Mouse (Mus musculus) limb, embryonic 14.5 days (tissue): ENCODE measurements around the gene Gmds. TPM values are rescaled to one million over a fixed set of nuclear protein-coding genes. Genes with fewer than 3 reads are reported as not detected.

Experiments
- ATAC-seq: fragments of 200-750 bp; cut with Nextera tagmentation; 2 replicates; pipeline ENCODE4 v1.8.0; 2017; ENCODE audit warnings: low read depth, moderate number of reproducible peaks, moderate TSS enrichment; ENCODE audit not compliant: low FRiP score
- DNase-seq: peaks from one replicate; pipeline ENCODE4 v3.0.0-alpha.2; 2015; ENCODE audit warnings: low spot score
- H3K27ac ChIP-seq: fragments of 300-500 bp; sonication (generic); replicated peaks from 2 replicates; pipeline ENCODE4 v1.5.1; 2014; ENCODE audit warnings: low read depth, mild to moderate bottlenecking, low read length, moderate library complexity, mixed read lengths
- H3K27me3 ChIP-seq: fragments of 300-500 bp; sonication (generic); 2 replicates; pipeline ENCODE4 v1.6.1; 2014; ENCODE audit warnings: low read length, mixed read lengths; ENCODE audit not compliant: control insufficient read depth, insufficient read depth
- H3K36me3 ChIP-seq: fragments of 300-500 bp; sonication (generic); 2 replicates; pipeline ENCODE4 v1.6.1; 2014; ENCODE audit warnings: mild to moderate bottlenecking, low read length, moderate library complexity, mixed read lengths; ENCODE audit not compliant: control insufficient read depth, insufficient read depth
- H3K4me1 ChIP-seq: fragments of 300-500 bp; sonication (generic); 2 replicates; pipeline ENCODE4 v1.6.1; 2014; ENCODE audit warnings: antibody characterized with exemption, low read length, mixed read lengths; ENCODE audit not compliant: control insufficient read depth, insufficient read depth
- H3K4me2 ChIP-seq: fragments of 300-500 bp; sonication (generic); replicated peaks from 2 replicates; pipeline ENCODE4 v1.6.1; 2014; ENCODE audit warnings: low read depth, mild to moderate bottlenecking, low read length, moderate library complexity; ENCODE audit not compliant: severe bottlenecking
- H3K4me3 ChIP-seq: fragments of 300-500 bp; sonication (generic); replicated peaks from 2 replicates; pipeline ENCODE4 v1.5.1; 2014; ENCODE audit warnings: low read length
- H3K9ac ChIP-seq: fragments of 300-500 bp; sonication (generic); 2 replicates; pipeline ENCODE4 v1.6.1; 2014; ENCODE audit warnings: mild to moderate bottlenecking, low read depth, low read length, moderate library complexity; ENCODE audit not compliant: severe bottlenecking
- H3K9me3 ChIP-seq: fragments of 300-500 bp; sonication (generic); 2 replicates; pipeline ENCODE4 v1.6.1; 2016; ENCODE audit warnings: low read length; ENCODE audit not compliant: control insufficient read depth
- POLR2A ChIP-seq: fragments of 200-500 bp; IDR thresholded peaks from 2 replicates; pipeline ENCODE4 v1.8.0; 2012; ENCODE audit warnings: inconsistent platforms, mild to moderate bottlenecking, moderate library complexity, borderline replicate concordance; ENCODE audit not compliant: insufficient read depth, insufficient read length; ENCODE audit errors: extremely low read depth
- WGBS: fragments of 180-500 bp; shearing (Covaris S2); extraction: QIAGEN DNeasy Blood & Tissue Kit; methylation state at CpG from one replicate; pipeline ENCODE4 v1.1.7; 2014; 5-methylcytosine and 5-hydroxymethylcytosine counted together
- polyA plus RNA-seq, 2 experiments: library from polyadenylated mRNA; depleted of rRNA in 1 of 2; stranded (reverse) in 1 of 2; unstranded in 1 of 2; fragments of >200 nt; fragmentation: Nextera tagmentation in 1 of 2; extraction: Ambion mirVana in 1 of 2; gene quantifications; 2 replicates each; pipeline versions ENCODE4 v1.2.1 to v1.2.3; 2012 to 2014

Gene Gmds
- polyA plus RNA-seq (2012; rRNA removed) (23.9 and 31.6 TPM in 2 replicates), polyA plus RNA-seq (2014; fragmentation: Nextera tagmentation; extraction: Ambion mirVana) (39.9 and 44.2 TPM in 2 replicates)

DNA sequence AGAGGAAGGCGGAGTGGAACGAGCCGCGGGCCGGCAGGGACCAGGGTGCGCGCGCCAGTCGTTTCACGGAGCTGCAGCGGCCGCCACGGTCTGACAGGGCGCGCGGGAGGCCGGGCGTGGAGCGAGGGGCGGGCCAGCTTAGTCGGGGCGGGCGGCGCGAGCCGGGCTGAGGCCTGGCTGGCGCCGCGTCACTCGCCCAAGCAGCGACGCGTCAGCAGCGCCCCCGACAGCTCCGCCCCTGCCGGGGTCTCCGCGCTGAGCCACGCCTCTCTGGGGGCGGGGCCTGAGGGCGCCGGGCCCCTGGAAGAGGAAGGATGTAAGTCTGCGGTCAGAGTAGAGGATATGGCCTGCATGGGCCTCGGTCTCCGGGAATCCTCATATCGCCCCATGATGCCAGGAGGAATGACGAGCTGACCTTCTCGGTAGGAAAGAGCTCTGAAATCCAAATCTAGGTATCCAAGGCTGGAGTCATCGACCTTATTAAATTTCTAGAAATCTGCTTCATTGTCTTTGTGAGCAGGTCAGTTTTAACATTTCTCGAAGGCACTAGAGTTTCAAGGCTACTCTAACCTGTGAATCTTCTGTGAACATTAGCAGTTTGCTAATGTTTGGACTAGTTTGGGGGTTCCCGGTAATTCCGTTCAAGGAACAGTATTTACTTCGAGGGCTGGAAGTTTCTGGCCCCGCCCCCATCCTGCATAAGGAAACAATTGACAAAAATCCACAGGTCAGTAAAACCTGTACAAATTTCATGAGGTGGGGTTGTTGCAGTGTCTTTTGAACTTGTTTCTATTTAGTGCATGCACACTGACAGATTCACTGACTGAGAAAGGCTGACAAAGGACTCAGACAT lies at the start of gene Gmds:
TSS of gene Gmds (minus strand) at position 228 of the 853 bp plus-strand sequence.
- WGBS: 2% methylated on average over 44 of the region's 55 CpGs
- ATAC-seq (peak; percentile 99), DNase-seq (peak; percentile 92)
- Histone ChIP-seq H3K4me3 (peak within 1 kb of the TSS; percentile 56), H3K27me3 (no peaks in the 10 kb centered on the region), H3K9ac (peak within 1 kb of the TSS; percentile 63), H3K4me1 (no peaks in the 10 kb centered on the region; the same call in 1 of the 2 replicates), H3K36me3 (peaks cover 1% of the 10 kb centered on the region; the same call in 1 of the 2 replicates), H3K4me2 (peak within 1 kb of the TSS; percentile 66), H3K9me3 (no peaks in the 10 kb centered on the region), H3K27ac (peak within 1 kb of the TSS; percentile 59)
- peak; percentile 69; the same call in 1 of the 2 replicates for TF ChIP-seq POLR2A

DNA sequence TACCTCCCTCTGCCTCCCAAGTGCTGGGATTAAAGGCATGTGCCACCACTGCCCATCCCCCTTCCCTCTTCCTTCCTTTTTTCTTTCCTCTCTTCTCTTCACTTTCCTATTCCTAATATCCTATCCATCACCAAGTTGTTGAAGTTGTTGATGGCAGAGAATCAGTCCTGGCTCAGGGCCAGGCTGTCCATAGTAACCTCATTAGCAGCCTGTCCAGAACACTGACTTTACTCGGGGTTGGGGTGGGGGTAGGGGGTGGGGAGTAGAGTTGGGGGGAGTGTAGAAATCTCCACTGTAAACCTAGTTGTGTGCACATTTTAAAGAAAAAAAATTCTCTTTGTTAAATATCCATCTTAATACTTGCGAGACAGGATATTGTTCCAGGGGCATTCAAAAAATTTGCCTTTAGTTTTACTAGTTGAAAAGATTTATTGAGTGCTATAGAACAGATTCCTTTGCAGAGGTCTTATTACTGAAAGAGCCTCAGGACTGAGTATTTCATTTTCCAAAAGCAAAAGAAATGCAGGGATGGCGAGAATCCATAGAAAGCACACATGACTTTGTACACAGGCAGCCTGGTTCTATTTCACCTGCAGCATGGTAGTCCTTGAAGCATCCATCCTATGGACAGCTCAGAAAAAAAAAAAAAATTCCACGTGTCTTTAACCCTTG lies 47.0 kb upstream of the Gmds start:
- Histone ChIP-seq H3K4me2 (no peak overlapping the region), H3K4me3 (no peak overlapping the region)
- peak; percentile 60 for ATAC-seq

DNA sequence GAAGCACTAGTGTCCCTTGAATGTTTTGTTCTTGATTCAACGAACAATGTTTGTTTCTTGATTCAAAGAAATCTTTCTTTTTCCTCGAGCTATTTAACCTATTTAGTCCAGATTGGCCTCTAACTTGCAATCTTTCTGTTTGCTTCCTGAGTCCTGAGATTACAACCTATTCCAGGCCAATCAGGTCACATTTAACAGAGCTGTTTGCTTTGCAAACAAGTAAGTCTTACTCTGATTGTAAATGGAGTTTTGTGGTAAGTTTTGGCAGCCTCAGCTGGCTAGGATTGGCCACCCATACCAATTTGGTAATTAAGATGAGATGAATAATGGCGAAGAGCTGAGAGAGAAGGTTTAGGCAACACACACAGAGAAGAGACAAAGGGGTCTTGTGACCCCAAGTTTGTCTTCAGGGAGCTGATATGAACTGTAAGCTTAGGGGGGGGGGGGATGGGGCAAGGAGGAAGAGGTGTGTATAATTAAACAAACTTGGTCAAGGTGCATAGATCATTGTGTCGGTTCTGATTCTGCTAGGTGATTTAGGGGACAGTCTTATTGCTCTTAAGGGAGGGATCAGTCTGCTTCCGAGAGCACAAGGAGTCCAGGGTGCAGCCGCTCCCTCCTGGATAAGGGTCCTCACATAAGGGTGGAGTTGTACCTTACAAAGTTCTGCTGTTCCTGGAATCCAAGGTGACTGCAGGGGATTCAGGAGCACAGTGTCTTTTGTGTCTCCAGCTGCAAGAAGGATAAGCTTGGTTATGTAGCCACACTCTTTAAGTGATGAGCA lies 43.9 kb upstream of the Gmds start:
- Histone ChIP-seq H3K27me3 (no peaks in the 10 kb centered on the region), H3K4me2 (no peak overlapping the region), H3K9ac (no peak overlapping the region), H3K9me3 (no peaks in the 10 kb centered on the region), H3K36me3 (no peaks in the 10 kb centered on the region), H3K27ac (no peak overlapping the region), H3K4me3 (no peak overlapping the region), H3K4me1 (0 out of 2 replicates have a peak, but pooled peaks cover 5% of the 10 kb centered on the region)
- no peak for TF ChIP-seq POLR2A
- ATAC-seq (no peak), DNase-seq (no peak)
- WGBS: 70% methylated on average over 6 of the region's 6 CpGs

More for the DNA sequence above, 47.0 kb upstream of the Gmds start:
- Histone ChIP-seq H3K9ac (no peak overlapping the region), H3K27ac (peak overlapping the region; percentile 56), H3K27me3 (no peaks in the 10 kb centered on the region), H3K36me3 (no peaks in the 10 kb centered on the region), H3K4me1 (0 out of 2 replicates have a peak, but pooled peaks cover 5% of the 10 kb centered on the region), H3K9me3 (no peaks in the 10 kb centered on the region)
- TF ChIP-seq POLR2A: no peak
- WGBS: 23% methylated on average over 4 of the region's 4 CpGs
- peak; percentile 63 for DNase-seq

DNA sequence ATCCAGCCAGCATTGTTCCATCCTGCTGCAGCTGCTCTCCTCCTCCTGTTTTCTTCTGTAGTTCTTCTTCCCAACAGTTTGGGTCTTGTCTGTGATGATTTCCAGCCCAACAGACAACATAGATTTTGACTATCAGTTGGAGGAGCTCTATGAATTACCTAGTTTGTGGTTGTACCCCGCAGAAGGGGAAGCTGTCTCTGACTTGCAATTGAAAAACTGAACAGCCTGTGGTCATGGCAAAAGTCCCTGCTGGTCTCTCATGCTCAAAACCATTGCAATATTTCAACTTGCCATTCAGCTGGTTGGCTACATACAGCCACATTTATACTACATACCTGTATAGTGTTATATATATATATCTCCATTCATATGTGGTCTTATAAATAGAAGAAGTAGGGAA lies 40.1 kb upstream of the Gmds start:
- 0 out of 2 replicates have a peak, but pooled peaks cover 7% of the 10 kb centered on the region for H3K9me3 ChIP-seq
- TF ChIP-seq POLR2A: no peak
- 84% methylated on average over 1 of the region's 1 CpGs for WGBS
- no peak overlapping the region for H3K4me3 ChIP-seq
- no peak overlapping the region for H3K27ac ChIP-seq
- H3K9ac ChIP-seq: no peak overlapping the region
- ATAC-seq (no peak), DNase-seq (no peak)
- H3K4me2 ChIP-seq: no peak overlapping the region
- no peaks in the 10 kb centered on the region for H3K36me3 ChIP-seq
- no peaks in the 10 kb centered on the region for H3K4me1 ChIP-seq
- H3K27me3 ChIP-seq: no peaks in the 10 kb centered on the region

DNA sequence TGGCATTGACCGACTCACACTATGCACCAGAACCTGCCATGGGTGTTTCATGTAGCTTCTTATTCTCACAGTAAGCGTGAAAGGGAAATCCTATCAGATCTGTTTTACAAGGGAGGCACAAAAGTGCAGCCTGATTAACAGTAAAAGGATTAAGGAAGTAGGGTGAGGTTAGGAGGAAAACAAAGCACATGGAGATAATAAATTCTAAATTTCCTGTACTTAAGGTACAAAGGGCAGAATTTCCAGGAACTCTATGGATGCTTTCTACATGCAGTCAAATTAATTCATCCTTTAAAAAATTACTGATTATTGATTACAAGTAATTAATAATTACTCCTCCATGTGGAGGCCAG lies 34.0 kb upstream of the Gmds start:
- WGBS: 61% methylated on average over 2 of the region's 2 CpGs
- H3K27me3 ChIP-seq: no peaks in the 10 kb centered on the region
- 0 out of 2 replicates have a peak, but pooled peaks cover 7% of the 10 kb centered on the region for H3K9me3 ChIP-seq
- DNase-seq (no peak), ATAC-seq (no peak)
- no peaks in the 10 kb centered on the region for H3K36me3 ChIP-seq
- no peak overlapping the region for H3K4me3 ChIP-seq
- H3K9ac ChIP-seq: no peak overlapping the region
- TF ChIP-seq POLR2A: no peak
- no peak overlapping the region for H3K27ac ChIP-seq
- no peak overlapping the region for H3K4me2 ChIP-seq
- no peaks in the 10 kb centered on the region for H3K4me1 ChIP-seq
